Mouse (Mus musculus) left cerebral cortex, adult 11 months (tissue): ENCODE measurements at regions not wholly inside any gene's neighbourhood (a gene's known extent, or its start where the extent isn't known, plus 50 kb on each side); places are given as distances from the start of the nearest gene placed in this dataset.
"Not testable (repeated sequence)": the region's sequence is repeated elsewhere in the genome, so short reads cannot be mapped to it uniquely, and the experiment has no call there.

Experiments used
- DNase-seq: peaks from one replicate; pipeline ENCODE4 v3.0.0; 2022; ENCODE audit warnings: low spot score

GRCm38 (mm10) chr2:92664939-92665338 lies 65.4 kb downstream of the Chst1 start:
- no peak for DNase-seq

GRCm38 (mm10) chr2:92667192-92667591 lies 67.7 kb downstream of the Chst1 start:
- DNase-seq = no peak

GRCm38 (mm10) chr2:92667756-92668155 lies 68.2 kb downstream of the Chst1 start:
- no peak for DNase-seq

- not testable (repeated sequence) for DNase-seq
Observed at GRCm38 (mm10) chr2:92669431-92670081, 70.0 kb downstream of the Chst1 start.

GRCm38 (mm10) chr2:92671586-92671985 lies 72.1 kb downstream of the Chst1 start:
- no peak for DNase-seq

GRCm38 (mm10) chr2:92672106-92672505 lies 72.6 kb downstream of the Chst1 start:
- DNase-seq = no peak

- no peak for DNase-seq
Observed at GRCm38 (mm10) chr2:92673064-92673813, 73.7 kb downstream of the Chst1 start.

- no peak for DNase-seq
Observed at GRCm38 (mm10) chr2:92673931-92674330, 74.4 kb downstream of the Chst1 start.

GRCm38 (mm10) chr2:92675247-92675646 lies 75.7 kb downstream of the Chst1 start:
- DNase-seq = peak; percentile 79

- DNase-seq = no peak
Observed at GRCm38 (mm10) chr2:92678276-92678930, 78.9 kb downstream of the Chst1 start.

GRCm38 (mm10) chr2:92678999-92679704 lies 79.6 kb downstream of the Chst1 start:
- DNase-seq = no peak

GRCm38 (mm10) chr2:92682256-92682655 lies 82.7 kb downstream of the Chst1 start:
- DNase-seq = no peak

- DNase-seq = no peak
Observed at GRCm38 (mm10) chr2:92687702-92688101, 88.2 kb downstream of the Chst1 start.

GRCm38 (mm10) chr2:92689203-92689602 lies 89.7 kb downstream of the Chst1 start:
- no peak for DNase-seq

- no peak for DNase-seq
Observed at GRCm38 (mm10) chr2:92690304-92690703, 90.8 kb downstream of the Chst1 start.

GRCm38 (mm10) chr2:92691438-92691837 lies 91.9 kb downstream of the Chst1 start:
- no peak for DNase-seq

- DNase-seq = no peak
Observed at GRCm38 (mm10) chr2:92692623-92693022, 93.1 kb downstream of the Chst1 start.

- no peak for DNase-seq
Observed at GRCm38 (mm10) chr2:92693024-92693423, 93.5 kb downstream of the Chst1 start.

GRCm38 (mm10) chr2:92694797-92695196 lies 95.3 kb downstream of the Chst1 start:
- no peak for DNase-seq

GRCm38 (mm10) chr2:92695869-92696268 lies 96.4 kb downstream of the Chst1 start:
- DNase-seq = no peak

- DNase-seq = no peak
Observed at GRCm38 (mm10) chr2:92697721-92698120, 98.2 kb downstream of the Chst1 start.

GRCm38 (mm10) chr2:92699360-92699759 lies 99.9 kb downstream of the Chst1 start:
- DNase-seq = no peak
